Mouse (Mus musculus) layer of hippocampus, adult 18-20 months (tissue): ENCODE measurements at regions not wholly inside any gene's neighbourhood (a gene's known extent, or its start where the extent isn't known, plus 50 kb on each side); places are given as distances from the start of the nearest gene placed in this dataset.

Experiments
- DNase-seq, 2 experiments: peaks; one replicate each; pipeline ENCODE4 v3.0.0; 2022; ENCODE audit warnings: low spot score in 2 of 2

DNA sequence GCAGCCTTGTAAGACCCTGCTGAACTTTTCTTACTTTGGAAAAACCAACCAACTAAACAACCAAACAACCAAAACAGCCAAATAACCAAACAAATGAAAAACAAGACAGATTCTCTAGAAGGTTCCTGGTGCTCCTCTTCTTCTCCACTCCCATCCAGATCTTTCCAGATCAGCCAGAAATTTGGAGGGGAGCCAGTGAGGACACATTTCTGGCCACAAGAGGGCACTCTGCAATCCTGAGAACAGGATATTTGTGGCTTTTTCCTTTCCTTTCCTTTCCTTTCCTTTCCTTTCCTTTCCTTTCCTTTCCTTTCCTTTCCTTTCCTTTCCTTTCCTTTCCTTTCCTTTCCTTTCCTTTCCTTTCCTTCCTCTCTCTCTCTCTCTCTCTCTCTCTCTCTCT, 177.9 kb upstream of the Prok2 start:
- peak; percentile 46 to 85 for DNase-seq

- no peak for DNase-seq
Measured at GRCm38 (mm10) chr6:99901564-99901963, 175.4 kb upstream of the Prok2 start.

DNA sequence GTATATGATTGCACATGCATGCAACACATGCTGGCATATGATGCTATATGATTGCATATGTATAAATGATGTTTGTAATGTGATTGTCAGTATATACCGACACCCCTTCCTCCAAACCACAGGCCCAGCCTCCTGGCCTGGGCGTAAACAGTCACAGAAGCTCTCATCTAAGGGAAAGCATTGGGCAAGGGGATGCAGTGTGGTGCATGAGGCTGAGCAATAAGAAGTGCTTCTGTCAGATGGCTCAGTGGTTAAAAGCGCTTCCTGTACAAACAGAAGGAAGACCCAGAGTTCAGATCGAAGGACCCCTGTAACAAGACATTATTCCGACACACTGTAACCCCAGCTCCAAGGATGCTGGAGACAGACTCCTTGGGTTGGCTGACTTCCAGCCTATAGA, 175.0 kb upstream of the Prok2 start:
- no peak for DNase-seq

DNA sequence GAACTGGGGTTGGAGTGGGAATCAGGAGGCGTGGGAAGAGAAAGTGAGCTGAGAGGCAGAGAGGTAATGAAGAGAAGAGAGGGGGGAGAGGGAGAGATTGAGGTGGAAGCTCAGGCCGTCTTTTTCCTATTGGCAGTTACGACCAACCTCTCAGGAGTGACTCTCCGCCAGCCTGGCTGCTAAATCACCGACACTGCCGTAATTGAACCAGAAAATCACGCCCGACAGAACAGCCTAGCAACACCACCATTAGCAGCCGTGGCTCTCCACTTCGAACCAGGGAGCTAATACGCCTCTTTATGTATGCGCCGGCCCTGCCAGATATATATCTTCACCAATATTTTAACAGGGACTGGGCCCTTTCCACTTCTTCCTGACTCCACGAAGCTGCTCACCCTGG, 173.5 kb upstream of the Prok2 start:
- no peak for DNase-seq

DNA sequence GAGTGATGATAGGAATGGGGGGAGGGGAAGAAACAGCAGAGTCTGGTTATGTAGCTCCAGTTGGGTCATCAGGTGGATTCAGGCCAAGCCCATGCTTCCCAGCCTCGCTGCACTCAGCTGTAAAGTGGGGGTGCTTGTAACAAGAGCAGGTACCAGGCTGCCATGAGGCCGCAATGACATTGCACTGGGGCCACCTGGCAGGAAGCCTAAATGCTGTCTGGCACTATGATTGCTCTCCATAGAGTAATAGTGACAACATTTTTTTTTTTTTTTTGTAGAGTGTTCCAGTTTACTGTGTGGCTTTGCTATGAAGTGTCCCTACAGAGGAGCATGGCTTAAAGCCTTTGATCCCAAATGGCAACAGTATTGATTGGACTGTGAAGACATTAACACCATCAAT, 171.9 kb upstream of the Prok2 start:
- no peak for DNase-seq

DNA sequence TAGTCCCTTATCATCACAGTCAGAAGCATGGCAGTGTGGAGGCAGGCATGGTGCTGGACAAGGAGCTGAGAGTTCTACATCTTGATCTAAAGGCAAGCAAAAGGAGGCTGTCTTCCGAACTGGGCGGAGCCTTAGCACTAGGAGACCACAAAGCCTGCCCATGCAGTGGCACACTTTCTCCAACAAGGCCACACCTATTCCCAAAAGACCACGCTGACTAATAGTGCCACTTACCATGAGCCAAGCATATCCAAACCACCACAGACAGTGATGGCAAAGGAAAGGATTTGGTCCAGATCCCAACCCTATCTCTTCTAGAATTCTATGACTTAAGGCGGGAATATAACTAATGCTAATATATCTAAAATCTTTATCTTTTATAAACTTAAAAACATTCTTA, 169.4 kb upstream of the Prok2 start:
- no peak for DNase-seq

DNA sequence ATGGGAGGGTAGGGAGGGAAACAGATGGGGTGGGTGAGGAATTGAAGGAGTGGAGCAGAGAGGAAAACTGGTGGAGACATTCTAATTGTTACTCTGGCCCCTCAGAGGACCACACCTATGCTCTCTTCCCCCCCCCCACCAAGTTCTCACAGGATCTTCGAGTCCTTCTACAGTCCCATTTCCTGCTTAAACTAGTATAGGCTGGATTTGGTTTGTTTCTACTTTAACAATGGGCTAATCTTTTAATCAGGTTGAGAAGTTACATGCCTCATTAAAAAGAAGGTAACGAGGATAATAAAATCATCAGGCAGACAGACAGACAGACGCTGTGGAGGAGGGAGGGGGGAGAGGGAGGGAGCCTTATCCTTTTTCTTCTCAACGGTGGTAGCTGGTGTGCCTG, 167.7 kb upstream of the Prok2 start:
- DNase-seq = no peak

DNA sequence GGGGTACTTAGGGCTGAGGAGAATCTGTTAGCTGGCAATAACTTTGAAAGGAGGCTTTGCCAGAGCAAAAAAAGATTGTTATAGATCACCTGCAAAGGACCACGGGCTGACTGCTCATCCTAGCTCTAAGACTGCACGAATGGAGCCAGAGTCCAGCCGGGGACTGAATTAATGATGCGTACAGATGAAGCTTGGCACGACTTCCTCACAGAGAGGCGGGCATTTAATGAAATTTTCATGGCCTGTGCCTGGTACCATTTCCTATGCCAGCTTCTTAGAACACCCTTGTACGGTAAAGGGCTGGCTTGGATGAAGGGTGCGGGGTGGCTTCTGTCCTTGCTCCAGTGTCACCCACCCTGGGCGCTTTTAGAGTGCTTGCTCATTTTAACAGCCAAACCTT, 166.0 kb upstream of the Prok2 start:
- no peak for DNase-seq

- DNase-seq = no peak
Measured at GRCm38 (mm10) chr6:99891790-99892189, 165.6 kb upstream of the Prok2 start.

DNA sequence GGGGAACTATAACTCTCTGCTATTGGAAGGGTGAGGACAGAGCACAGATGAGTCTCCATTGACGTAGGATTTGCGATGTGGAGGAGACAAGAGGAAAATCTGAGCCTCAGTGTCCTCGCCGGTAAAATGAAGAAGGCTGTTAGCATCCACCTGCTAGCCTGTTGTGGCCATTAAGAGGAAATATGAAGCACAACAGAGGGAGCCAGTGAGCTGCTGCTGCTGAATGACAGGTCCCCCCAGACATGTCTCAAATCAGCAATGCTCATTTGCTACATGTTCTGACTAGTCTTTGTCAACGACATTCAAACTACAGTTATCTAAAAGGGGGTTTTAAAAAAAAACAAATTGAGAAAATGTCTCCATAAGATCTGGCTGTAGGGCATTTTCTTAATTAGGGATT, 164.6 kb upstream of the Prok2 start:
- no peak for DNase-seq

DNA sequence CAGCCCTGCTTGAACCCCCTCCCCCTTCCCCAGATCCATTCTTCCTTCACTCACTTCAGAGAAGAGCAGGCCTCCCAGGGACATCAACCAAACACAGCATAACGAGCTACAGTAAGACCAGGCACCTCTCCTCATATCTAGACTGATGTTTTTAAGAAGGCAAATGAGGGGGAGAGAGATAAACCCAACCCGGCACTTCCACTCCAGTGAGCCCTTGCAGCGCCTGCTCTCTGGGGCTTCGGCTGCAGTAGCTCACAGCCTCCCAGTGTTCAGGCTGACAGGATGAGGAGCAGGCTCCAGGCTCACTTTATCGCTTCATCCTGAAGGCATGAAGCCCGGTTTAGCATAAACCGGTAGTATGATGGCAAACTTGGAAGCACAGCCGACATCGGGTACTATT, 162.9 kb upstream of the Prok2 start:
- no peak for DNase-seq

- no peak for DNase-seq
Measured at GRCm38 (mm10) chr6:99887904-99888303, 161.7 kb upstream of the Prok2 start.

GRCm38 (mm10) chr6:99884755-99885154, 158.6 kb upstream of the Prok2 start:
- DNase-seq = no peak

GRCm38 (mm10) chr6:99884054-99884453, 157.9 kb upstream of the Prok2 start:
- DNase-seq = no peak

GRCm38 (mm10) chr6:99881606-99882005, 155.4 kb upstream of the Prok2 start:
- no peak for DNase-seq

DNA sequence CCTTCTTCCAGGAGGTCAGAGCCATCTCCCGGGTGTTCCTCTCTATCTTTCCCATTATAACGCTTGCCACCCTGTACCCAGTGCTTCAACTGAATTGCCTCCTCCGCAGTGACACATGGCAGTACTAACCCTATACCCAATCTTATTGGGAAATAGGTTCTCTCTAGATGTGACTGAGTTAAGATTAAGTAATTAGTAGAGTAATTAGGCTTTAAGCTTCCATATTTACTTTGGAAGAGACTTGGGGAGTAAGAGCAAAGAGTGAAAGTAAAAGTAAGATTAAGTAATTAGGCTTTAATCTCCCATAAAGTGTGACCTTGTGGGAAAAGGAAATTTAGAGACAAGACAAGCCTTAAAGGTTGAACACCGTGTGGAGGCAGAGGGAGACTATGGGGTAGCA, 148.7 kb upstream of the Prok2 start:
- no peak for DNase-seq

- DNase-seq = no peak
Measured at GRCm38 (mm10) chr6:99874029-99874428, 147.8 kb upstream of the Prok2 start.

- no peak for DNase-seq
Measured at GRCm38 (mm10) chr6:99866061-99866460, 139.9 kb upstream of the Prok2 start.

GRCm38 (mm10) chr6:99864949-99865348, 138.8 kb upstream of the Prok2 start:
- DNase-seq = peak; percentile 12 to 39

- peak in 1 of 2 experiments; percentile 20 for DNase-seq
Measured at GRCm38 (mm10) chr6:99863418-99863817, 137.2 kb upstream of the Prok2 start.

DNA sequence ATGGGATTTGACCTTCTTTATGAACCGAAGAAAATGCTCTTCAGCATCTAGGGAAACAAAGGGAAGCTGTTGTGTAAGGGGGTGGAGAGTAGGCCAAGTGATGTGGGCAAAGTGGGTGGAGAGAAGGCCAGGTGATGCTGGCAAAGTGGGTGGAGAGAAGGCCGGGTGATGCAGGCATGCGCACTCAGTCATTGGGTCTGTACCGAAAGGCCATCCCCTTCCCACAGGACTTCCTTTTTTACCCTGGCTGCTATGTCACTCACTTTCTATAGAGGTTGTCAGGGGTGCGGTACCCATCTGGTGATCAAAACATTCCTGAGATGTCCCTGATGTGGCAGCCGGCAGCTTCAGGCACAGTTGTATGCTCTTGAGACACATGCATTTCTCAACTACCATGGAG, 131.2 kb upstream of the Prok2 start:
- no peak for DNase-seq

GRCm38 (mm10) chr6:99853716-99854115, 127.5 kb upstream of the Prok2 start:
- no peak for DNase-seq

DNA sequence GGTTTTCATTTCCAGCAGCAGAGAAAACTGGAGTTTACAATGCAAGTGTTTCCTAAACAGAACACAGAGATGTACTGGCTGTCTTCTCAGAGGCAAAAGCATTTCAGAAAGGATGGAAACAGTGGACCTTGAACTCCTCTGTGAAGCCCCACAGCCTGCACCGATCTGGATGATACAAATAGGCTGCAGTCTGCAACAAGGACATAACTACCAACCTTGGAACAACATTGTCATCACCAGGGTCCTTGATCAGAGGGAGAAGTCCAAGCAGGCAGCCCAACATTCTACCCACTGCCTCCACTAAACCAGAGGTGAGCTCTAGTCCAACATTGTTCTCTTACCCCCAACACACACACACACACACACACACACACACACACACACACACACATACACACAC, 124.5 kb upstream of the Prok2 start:
- DNase-seq = no peak

- DNase-seq = no peak
Measured at GRCm38 (mm10) chr6:99845508-99845846, 119.3 kb upstream of the Prok2 start.
